Mouse (Mus musculus) myocyte (in vitro differentiated cells): ENCODE data around the gene Mrpl43. TPM values are rescaled to one million over a fixed set of nuclear protein-coding genes. Genes with fewer than 3 reads are reported as not detected.

Source experiments
- H3K27me3 ChIP-seq: one replicate; pipeline ENCODE4 v1.6.1; 2011; ENCODE audit not compliant: control insufficient read depth, insufficient read depth, insufficient read length
- H3K36me3 ChIP-seq: one replicate; pipeline ENCODE4 v1.6.1; 2011; ENCODE audit not compliant: control insufficient read depth, insufficient read depth
- H3K4me2 ChIP-seq: one replicate; pipeline ENCODE4 v1.6.1; 2011; ENCODE audit warnings: low read depth, control low read depth
- H3K4me3 ChIP-seq: one replicate; pipeline ENCODE4 v1.5.1; 2011; ENCODE audit warnings: mild to moderate bottlenecking, control low read depth, moderate library complexity
- H3K79me2 ChIP-seq: one replicate; pipeline ENCODE4 v1.6.1; 2011; ENCODE audit not compliant: control insufficient read depth, insufficient read depth
- H3ac ChIP-seq: one replicate; pipeline ENCODE4 v1.6.1; 2011; ENCODE audit not compliant: control insufficient read depth, insufficient read length
- CEBPB ChIP-seq: IDR thresholded peaks from 2 replicates; pipeline ENCODE4 v1.6.1; 2011; ENCODE audit warnings: mild to moderate bottlenecking, moderate library complexity; ENCODE audit not compliant: poor library complexity, insufficient read depth, severe bottlenecking
- E2F4 ChIP-seq: IDR thresholded peaks from one replicate; pipeline ENCODE4 v1.6.1; 2011; ENCODE audit warnings: mild to moderate bottlenecking, control low read depth, moderate library complexity; ENCODE audit not compliant: insufficient read depth
- MAX ChIP-seq: IDR thresholded peaks from one replicate; pipeline ENCODE4 v1.6.1; 2011; ENCODE audit warnings: low read depth, mild to moderate bottlenecking, control low read depth
- MYOD1 ChIP-seq, 3 experiments: IDR thresholded peaks; one replicate each; pipeline ENCODE4 v1.6.1; 2011; ENCODE audit warnings: control low read depth in 2 of 3, low read depth in 2 of 3, mild to moderate bottlenecking in 2 of 3, moderate library complexity in 1 of 3; ENCODE audit not compliant: insufficient read length in 2 of 3, control insufficient read depth in 1 of 3
- MYOG ChIP-seq, 3 experiments: IDR thresholded peaks; one replicate each; pipeline ENCODE4 v1.6.1; 2011; ENCODE audit warnings: control low read depth in 2 of 3, low read depth in 2 of 3, mild to moderate bottlenecking in 2 of 3; ENCODE audit not compliant: insufficient read length in 2 of 3, control insufficient read depth in 1 of 3, insufficient read depth in 1 of 3
- POLR2A ChIP-seq: IDR thresholded peaks from one replicate; pipeline ENCODE4 v1.6.1; 2011; ENCODE audit warnings: low read depth, mild to moderate bottlenecking, control low read depth, moderate library complexity; ENCODE audit not compliant: insufficient read length
- POLR2AphosphoS2 ChIP-seq: IDR thresholded peaks from one replicate; pipeline ENCODE4 v1.6.1; 2011; ENCODE audit warnings: low read depth, control low read depth; ENCODE audit not compliant: insufficient read length
- REST ChIP-seq: IDR thresholded peaks from one replicate; pipeline ENCODE4 v1.6.1; 2011; ENCODE audit warnings: mild to moderate bottlenecking, control low read depth, moderate library complexity; ENCODE audit not compliant: insufficient read depth, insufficient read length
- SRF ChIP-seq: IDR thresholded peaks from one replicate; pipeline ENCODE4 v1.6.1; 2011; ENCODE audit warnings: low read depth; ENCODE audit not compliant: control insufficient read depth, insufficient read length
- TCF12 ChIP-seq: IDR thresholded peaks from one replicate; pipeline ENCODE4 v1.6.1; 2011; ENCODE audit warnings: mild to moderate bottlenecking, control low read depth; ENCODE audit not compliant: poor library complexity, insufficient read depth, severe bottlenecking
- TCF3 ChIP-seq: IDR thresholded peaks from one replicate; pipeline ENCODE4 v1.6.1; 2011; ENCODE audit warnings: low read depth, control low read depth; ENCODE audit not compliant: insufficient read length
- USF1 ChIP-seq: IDR thresholded peaks from one replicate; pipeline ENCODE4 v1.6.1; 2011; ENCODE audit warnings: low read depth, mild to moderate bottlenecking, control low read depth, moderate library complexity
- polyA plus RNA-seq: library from polyadenylated mRNA; unstranded; fragments of >200 nt; fragmentation: generic; extraction: Trizol; gene quantifications from one replicate; pipeline ENCODE4 v1.2.1, GENCODE M21; 2012; ENCODE audit warnings: missing spikeins

Gene Mrpl43
- polyA plus RNA-seq, 1 experiment = 81.3 TPM

DNA sequence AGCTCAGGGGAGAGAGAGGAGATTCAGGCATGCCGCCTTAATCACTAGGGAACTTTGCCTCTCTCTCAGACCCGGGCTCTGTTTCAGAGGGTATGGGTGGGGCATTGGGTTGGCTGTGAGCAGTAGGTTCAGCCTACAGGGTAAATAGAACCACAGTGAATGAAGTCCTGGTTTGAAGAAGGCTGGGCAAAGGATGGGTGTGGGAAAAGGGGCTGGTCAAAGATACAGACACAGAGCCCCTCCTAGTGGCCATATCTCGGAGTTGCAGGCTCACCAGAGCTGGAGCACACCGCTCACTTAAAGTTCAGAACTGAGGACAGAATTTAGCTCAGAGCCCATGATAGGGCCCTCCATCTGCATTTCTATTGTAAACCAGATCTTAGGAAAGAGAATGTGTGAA lies 25.5 kb upstream of the Mrpl43 start:
- no peak overlapping the region for H3K4me3 ChIP-seq
- H3ac ChIP-seq = no peak overlapping the region
- no peaks in the 10 kb centered on the region for H3K79me2 ChIP-seq
- H3K27me3 ChIP-seq = no peaks in the 10 kb centered on the region
- peaks cover 3% of the 10 kb centered on the region for H3K36me3 ChIP-seq
- no peak overlapping the region for H3K4me2 ChIP-seq
- TF ChIP-seq REST (no peak), MYOD1 (IDR thresholded peaks at IDR 0.05; ENCODE audit: control insufficient read depth in 1 of 3, insufficient read length in 2 of 3, low read depth in 2 of 3) (no peak), TCF3 (no peak)

DNA sequence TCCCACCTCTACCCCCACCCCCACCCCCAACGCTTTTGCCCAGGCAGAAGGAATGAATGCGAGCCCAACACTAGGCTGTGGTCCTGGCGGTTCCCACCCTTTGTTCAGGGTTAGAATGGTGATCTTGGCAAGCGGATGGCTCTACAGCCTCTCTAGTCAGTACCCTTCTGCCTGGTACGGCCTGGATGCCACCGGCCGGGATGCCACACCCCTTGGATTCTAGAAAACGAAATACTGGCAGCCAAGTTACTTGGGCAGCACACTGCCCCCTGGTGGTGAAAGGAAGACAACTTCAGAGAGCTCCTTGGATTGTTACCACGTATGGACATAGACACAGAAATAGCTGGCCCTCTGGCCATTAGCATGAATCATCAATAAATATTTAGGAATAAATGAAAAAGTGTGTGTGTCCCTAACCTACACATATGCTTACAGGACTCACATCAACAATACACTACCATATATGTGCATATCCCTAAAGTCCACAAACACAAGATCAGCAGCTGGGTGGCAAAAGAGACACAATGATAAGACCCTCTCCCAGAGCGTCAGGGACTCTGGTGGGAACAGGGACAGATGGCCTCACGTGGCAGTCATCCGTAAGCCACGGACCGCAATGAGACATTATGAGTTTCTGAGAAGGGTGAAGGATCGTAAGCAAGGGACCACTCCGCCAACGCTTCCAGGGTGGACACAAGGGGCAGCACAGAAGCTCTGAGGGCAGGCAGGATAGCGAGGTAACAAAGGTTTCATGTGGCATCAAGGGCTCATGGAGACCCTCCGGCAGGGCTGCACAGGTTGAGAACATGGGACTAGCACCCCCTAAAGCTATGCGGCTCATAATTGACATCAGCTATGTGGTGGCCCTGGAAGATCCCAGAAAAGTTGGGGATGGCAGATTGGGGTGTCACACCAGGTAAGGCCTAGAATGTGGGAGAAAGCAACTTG lies 24.8 kb upstream of the Mrpl43 start:
- peak overlapping the region; percentile 26 for H3K4me2 ChIP-seq
- TF ChIP-seq TCF3 (no peak), CEBPB (no peak), MAX (no peak), MYOD1 (IDR thresholded peaks at IDR 0.05; ENCODE audit: control insufficient read depth in 1 of 3, insufficient read length in 2 of 3, low read depth in 2 of 3) (no peak), POLR2A (no peak), TCF12 (no peak), POLR2AphosphoS2 (no peak), REST (no peak), MYOG (IDR thresholded peaks at IDR 0.05; ENCODE audit: control insufficient read depth in 1 of 3, insufficient read depth in 1 of 3, insufficient read length in 2 of 3, low read depth in 2 of 3) (no peak), E2F4 (no peak), SRF (no peak), USF1 (no peak)
- H3K36me3 ChIP-seq = peaks cover 5% of the 10 kb centered on the region
- H3K4me3 ChIP-seq = no peak overlapping the region
- no peaks in the 10 kb centered on the region for H3K27me3 ChIP-seq
- no peak overlapping the region for H3ac ChIP-seq
- no peaks in the 10 kb centered on the region for H3K79me2 ChIP-seq

DNA sequence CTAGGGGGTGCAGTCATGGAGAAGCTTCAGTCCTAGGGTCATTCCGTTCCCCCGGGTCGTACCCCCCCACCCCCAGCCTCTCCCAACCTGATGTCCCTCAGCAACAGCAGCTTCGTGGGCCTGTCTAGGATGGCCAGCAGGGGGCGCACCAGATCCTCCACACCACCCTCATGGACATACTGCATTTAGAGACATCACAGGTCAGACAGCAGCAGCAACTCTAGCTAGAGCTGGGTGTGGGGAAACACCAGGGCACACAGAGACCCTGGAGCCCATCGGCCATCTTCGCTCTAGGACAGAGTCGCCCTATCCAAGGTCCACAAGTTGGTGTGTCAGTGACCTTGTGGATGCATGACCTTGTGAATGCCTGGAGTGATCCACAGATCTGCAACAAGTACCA lies 23.9 kb upstream of the Mrpl43 start:
- H3K4me2 ChIP-seq = no peak overlapping the region

DNA sequence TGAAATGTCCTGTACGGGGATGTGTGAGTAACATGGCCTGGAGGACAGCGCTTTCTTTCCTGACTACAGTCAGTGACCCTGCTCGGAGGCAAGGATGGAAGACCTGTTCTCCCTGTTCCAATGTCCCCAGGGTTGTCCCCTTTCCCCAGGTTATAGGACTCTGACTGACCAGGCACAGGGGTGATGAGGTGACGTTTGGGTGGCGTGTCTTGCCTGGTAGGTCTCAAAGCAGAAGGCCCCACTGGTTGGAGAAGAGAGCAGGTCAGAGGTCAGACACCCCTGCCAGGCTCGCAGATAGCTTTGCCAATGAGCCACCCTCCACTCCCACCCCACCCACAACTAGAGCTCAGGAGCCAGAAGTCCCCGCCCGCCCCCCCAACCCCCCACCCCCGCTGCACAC lies 23.3 kb upstream of the Mrpl43 start:
- H3ac ChIP-seq = no peak overlapping the region

More for the DNA sequence above, 23.9 kb upstream of the Mrpl43 start:
- Histone ChIP-seq H3K36me3 (peaks cover 5% of the 10 kb centered on the region), H3ac (no peak overlapping the region), H3K27me3 (no peaks in the 10 kb centered on the region), H3K4me3 (no peak overlapping the region), H3K79me2 (no peaks in the 10 kb centered on the region)
- no peak for TF ChIP-seq USF1
- TF ChIP-seq POLR2AphosphoS2 = peak; percentile 53
- TF ChIP-seq MAX = no peak

DNA sequence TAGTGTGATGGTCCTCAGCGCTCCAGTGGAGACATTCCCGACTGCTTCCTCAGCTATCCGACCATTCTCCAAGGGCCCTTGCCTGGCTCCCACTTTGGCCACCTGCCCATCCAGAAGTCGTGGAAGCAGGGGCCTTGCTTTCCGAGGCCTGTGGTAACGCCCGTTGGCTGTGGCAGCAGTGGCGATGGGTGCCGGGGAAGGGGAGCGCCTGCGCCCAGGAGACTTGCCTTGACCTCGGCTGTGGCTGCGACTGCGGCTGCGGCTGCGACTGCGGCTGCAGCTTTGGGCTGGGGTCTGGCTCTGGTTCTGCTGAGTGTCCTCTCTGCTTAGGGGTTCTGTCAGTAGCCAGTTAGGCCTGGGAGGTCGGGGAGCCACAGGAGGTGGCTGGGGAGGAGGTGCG lies 22.5 kb upstream of the Mrpl43 start:
- Histone ChIP-seq H3K79me2 (no peaks in the 10 kb centered on the region), H3K4me2 (no peak overlapping the region), H3ac (no peak overlapping the region), H3K36me3 (peaks cover 5% of the 10 kb centered on the region), H3K4me3 (no peak overlapping the region), H3K27me3 (no peaks in the 10 kb centered on the region)
- peak; percentile 43 for TF ChIP-seq POLR2A
- TF ChIP-seq SRF = no peak
- peak; percentile 68 for TF ChIP-seq POLR2AphosphoS2

More for the DNA sequence above, 23.3 kb upstream of the Mrpl43 start:
- H3K4me3 ChIP-seq = no peak overlapping the region
- no peaks in the 10 kb centered on the region for H3K27me3 ChIP-seq
- H3K36me3 ChIP-seq = peaks cover 5% of the 10 kb centered on the region
- no peak overlapping the region for H3K4me2 ChIP-seq
- no peaks in the 10 kb centered on the region for H3K79me2 ChIP-seq
- TF ChIP-seq TCF3 = no peak

DNA sequence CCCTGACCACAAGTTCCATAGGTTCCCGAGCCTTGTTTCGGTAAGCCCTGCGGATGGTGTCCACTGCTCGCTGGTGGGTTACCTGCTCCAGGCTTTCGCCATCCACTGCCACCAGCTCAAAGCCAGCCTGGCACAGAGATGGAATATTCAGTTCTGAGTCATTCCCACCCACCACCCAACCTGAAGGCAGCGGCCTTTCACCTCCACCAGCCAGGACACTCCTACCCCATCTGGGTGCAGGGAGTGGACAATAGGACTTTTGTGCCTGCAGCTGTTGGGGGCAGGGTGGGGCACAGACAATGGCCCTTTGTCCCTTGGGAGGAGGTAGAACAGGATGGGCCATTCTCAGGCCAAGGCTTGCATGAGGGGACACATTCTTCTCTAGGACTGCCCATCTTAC lies 21.6 kb upstream of the Mrpl43 start:
- H3K36me3 ChIP-seq = peaks cover 5% of the 10 kb centered on the region
- H3K27me3 ChIP-seq = no peaks in the 10 kb centered on the region
- TF ChIP-seq MYOG (IDR thresholded peaks at IDR 0.05; ENCODE audit: control insufficient read depth in 1 of 3, insufficient read depth in 1 of 3, insufficient read length in 2 of 3, low read depth in 2 of 3) (no peak), POLR2AphosphoS2 (peak; percentile 59), POLR2A (no peak), REST (no peak)
- no peak overlapping the region for H3K4me2 ChIP-seq
- H3K79me2 ChIP-seq = no peaks in the 10 kb centered on the region
- no peak overlapping the region for H3K4me3 ChIP-seq
- no peak overlapping the region for H3ac ChIP-seq
